12 mouse cellular contexts compared by ENCODE assay signal in the genomic region with DNA sequence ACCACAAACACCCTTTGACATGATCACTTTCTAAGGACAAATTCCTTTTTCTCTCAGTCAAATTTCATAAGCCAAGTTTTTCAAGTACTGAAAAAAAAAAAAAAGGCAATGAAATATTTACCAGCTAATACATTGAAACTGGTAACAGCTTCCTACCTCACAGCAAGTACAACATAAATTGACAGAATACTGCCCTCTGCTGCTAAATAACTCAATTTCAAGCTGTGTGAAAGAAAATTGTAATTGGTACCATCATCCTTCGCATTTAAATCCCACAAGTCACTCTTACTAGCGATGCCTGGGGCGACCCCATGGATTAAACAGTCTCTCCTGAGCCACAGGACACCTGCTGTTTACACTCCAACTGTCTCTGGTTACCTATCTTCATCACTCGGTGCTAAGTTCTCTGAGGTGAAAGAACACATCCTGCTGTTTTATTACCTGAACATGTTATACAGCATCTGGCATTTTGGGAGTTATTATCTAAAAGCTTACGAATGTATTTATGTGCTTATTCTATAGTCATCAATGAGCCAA.
DNase-seq lines count a peak whose midpoint lies in the region; ATAC-seq and TF ChIP-seq lines count a peak whose summit lies in the region.
"Had no signal": no experiment of that assay in that cellular context is flagged by ENCODE, and none has a peak within 500 bp of the region (broad histone marks: within the 10 kb centered on the region; RNA-seq: fewer than 3 reads in every experiment).

No protein-coding gene starts in this region.

- no peak overlapping the region for H3K4me3 ChIP-seq in layer of hippocampus, adult 2 months
- no peak overlapping the region for H3K4me3 ChIP-seq in forebrain, postnatal 0 days (ENCODE audit: low read depth, low read length)
- H3K4me3 ChIP-seq: midbrain, embryonic 12.5 days had no signal

- WGBS in forebrain, postnatal 0 days, result 42% methylated on average over 5 of the region's 5 CpGs

- TF ChIP-seq CTCF in layer of hippocampus, adult 2 months (conservative IDR thresholded peaks at IDR 0.05), result peak; percentile 74
- peak; percentile 51 for TF ChIP-seq CTCF in forebrain, postnatal 0 days (IDR thresholded peaks at IDR 0.05; ENCODE audit: low read depth)

- H3K36me3 ChIP-seq in forebrain, postnatal 0 days (ENCODE audit: insufficient read depth), result peaks cover 20% of the 10 kb centered on the region; the same call in 1 of the 2 replicates
- H3K36me3 ChIP-seq: midbrain, embryonic 12.5 days had no signal

- H3K9ac ChIP-seq in forebrain, postnatal 0 days, result no peak overlapping the region
- H3K9ac ChIP-seq: liver, embryonic 14.5 days; midbrain, embryonic 12.5 days had no signal

- ATAC-seq in forebrain, postnatal 0 days, result peak; percentile 43; the same call in 1 of the 2 replicates

- no peaks in the 10 kb centered on the region for H3K4me1 ChIP-seq in forebrain, postnatal 0 days (ENCODE audit: insufficient read depth)

- no peak overlapping the region for H3K27ac ChIP-seq in layer of hippocampus, adult 2 months
- no peak overlapping the region for H3K27ac ChIP-seq in forebrain, postnatal 0 days (ENCODE audit: low read depth, low read length)
- H3K27ac ChIP-seq: liver, embryonic 14.5 days; midbrain, embryonic 12.5 days had no signal

- H3K27me3 ChIP-seq in forebrain, postnatal 0 days (ENCODE audit: insufficient read depth, low read length), result no peaks in the 10 kb centered on the region
- H3K27me3 ChIP-seq: midbrain, embryonic 12.5 days had no signal

- H3K4me2 ChIP-seq in forebrain, postnatal 0 days (ENCODE audit: low read depth), result no peak overlapping the region
- H3K4me2 ChIP-seq: midbrain, embryonic 12.5 days had no signal

- H3K9me3 ChIP-seq in forebrain, postnatal 0 days (ENCODE audit: low read length), result no peaks in the 10 kb centered on the region
- H3K9me3 ChIP-seq: midbrain, embryonic 12.5 days had no signal

- DNase-seq in cerebellum, adult 9-10 months, result peak; percentile 25
- no peak for DNase-seq in cerebellum, postnatal 14 days
- no peak for DNase-seq in layer of hippocampus, adult 2 months (ENCODE audit: low spot score in 2 of 2)
- DNase-seq in layer of hippocampus, adult 11-12 months (ENCODE audit: low spot score), result no peak
- peak; percentile 24 for DNase-seq in NIH3T3 (ENCODE audit: low read depth)
- peak; percentile 41 for DNase-seq in forebrain, postnatal 0 days
- DNase-seq in MN1 (ENCODE audit: low spot score), result no peak
- DNase-seq in spleen, postnatal 10 days (ENCODE audit: low spot score in 2 of 2), result no peak
- DNase-seq: kidney, adult 8-10 months; thymus, adult 18-20 months had no signal

Comparison
In these comparisons a context has a peak if more than half of its experiments do, and no peak if none do; other contexts are left out.
1. DNase-seq: peak in cerebellum, adult 9-10 months (single experiment), NIH3T3 (single experiment) and forebrain, postnatal 0 days (single experiment); none in cerebellum, postnatal 14 days (0 of 2), layer of hippocampus, adult 2 months (0 of 2), layer of hippocampus, adult 11-12 months (single experiment), MN1 (single experiment) and spleen, postnatal 10 days (0 of 2).